Mouse (Mus musculus) heart, embryonic 13.5 days (tissue): Measurements from ENCODE around the gene Adcy7. TPM values are rescaled to one million over a fixed set of nuclear protein-coding genes. Genes with fewer than 3 reads are reported as not detected.

Experiments
- ATAC-seq: fragments of 200-750 bp; cut with Nextera tagmentation; 2 replicates; pipeline ENCODE4 v1.8.0; 2017; ENCODE audit warnings: moderate TSS enrichment; ENCODE audit not compliant: insufficient number of reproducible peaks, low FRiP score, low TSS enrichment; ENCODE audit errors: extremely low read depth
- H3K27ac ChIP-seq: fragments of 300-500 bp; sonication (generic); replicated peaks from 2 replicates; pipeline ENCODE4 v1.5.1; 2015; ENCODE audit warnings: moderate library complexity, mild to moderate bottlenecking, inconsistent platforms
- H3K27me3 ChIP-seq: fragments of 300-500 bp; sonication (generic); replicated peaks from 2 replicates; pipeline ENCODE4 v1.6.1; 2015; ENCODE audit warnings: mild to moderate bottlenecking, inconsistent platforms
- H3K36me3 ChIP-seq: fragments of 300-500 bp; sonication (generic); 2 replicates; pipeline ENCODE4 v1.6.1; 2015; ENCODE audit warnings: mild to moderate bottlenecking, inconsistent platforms
- H3K4me1 ChIP-seq: fragments of 300-500 bp; sonication (generic); 2 replicates; pipeline ENCODE4 v1.6.1; 2015; ENCODE audit warnings: inconsistent platforms
- H3K4me2 ChIP-seq: fragments of 300-500 bp; sonication (generic); 2 replicates; pipeline ENCODE4 v1.6.1; 2015; ENCODE audit warnings: inconsistent platforms, mild to moderate bottlenecking, moderate library complexity
- H3K4me3 ChIP-seq: fragments of 300-500 bp; sonication (generic); 2 replicates; pipeline ENCODE4 v1.5.1; 2015; ENCODE audit warnings: moderate library complexity, mild to moderate bottlenecking, inconsistent platforms
- H3K9ac ChIP-seq: fragments of 300-500 bp; sonication (generic); 2 replicates; pipeline ENCODE4 v1.6.1; 2015; ENCODE audit warnings: inconsistent platforms, mild to moderate bottlenecking, moderate library complexity
- H3K9me3 ChIP-seq: fragments of 300-500 bp; sonication (generic); 2 replicates; pipeline ENCODE4 v1.6.1; 2016; ENCODE audit warnings: inconsistent platforms
- WGBS: fragments of 180-500 bp; shearing (Covaris S2); methylation state at CpG from one replicate; pipeline ENCODE4 v1.1.7; 2015; ENCODE audit warnings: mixed read lengths; 5-methylcytosine and 5-hydroxymethylcytosine counted together
- polyA plus RNA-seq: library from polyadenylated mRNA; unstranded; fragments of >200 nt; fragmentation: Nextera tagmentation; extraction: Ambion mirVana; gene quantifications from 2 replicates; pipeline ENCODE4 v1.2.1, GENCODE M21; 2015

The Adcy7 gene
- polyA plus RNA-seq, 1 experiment from 2014 or later, result 3.2 TPM

DNA sequence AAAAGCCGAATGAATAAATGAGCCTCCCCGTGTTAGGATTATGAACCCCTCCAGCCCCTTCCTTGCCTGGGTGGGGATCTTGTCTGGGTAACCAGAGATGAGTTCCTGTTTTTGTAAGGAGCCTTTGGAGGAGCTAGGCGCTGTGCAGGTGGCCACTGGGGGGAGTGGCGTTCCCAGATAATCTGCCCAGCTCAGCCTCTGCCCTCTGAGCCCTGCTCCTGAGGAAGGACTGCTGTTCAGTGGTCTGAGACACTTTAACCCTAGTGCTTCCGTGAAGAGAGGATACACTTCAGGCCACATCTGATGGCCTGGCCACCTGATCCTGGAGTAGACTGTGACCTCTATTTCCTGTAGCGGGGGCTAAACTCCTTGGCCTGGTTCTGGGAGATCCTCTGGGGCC is 97.0 kb downstream of the Adcy7 start:
- H3K4me1 ChIP-seq, result peaks cover 8% of the 10 kb centered on the region

DNA sequence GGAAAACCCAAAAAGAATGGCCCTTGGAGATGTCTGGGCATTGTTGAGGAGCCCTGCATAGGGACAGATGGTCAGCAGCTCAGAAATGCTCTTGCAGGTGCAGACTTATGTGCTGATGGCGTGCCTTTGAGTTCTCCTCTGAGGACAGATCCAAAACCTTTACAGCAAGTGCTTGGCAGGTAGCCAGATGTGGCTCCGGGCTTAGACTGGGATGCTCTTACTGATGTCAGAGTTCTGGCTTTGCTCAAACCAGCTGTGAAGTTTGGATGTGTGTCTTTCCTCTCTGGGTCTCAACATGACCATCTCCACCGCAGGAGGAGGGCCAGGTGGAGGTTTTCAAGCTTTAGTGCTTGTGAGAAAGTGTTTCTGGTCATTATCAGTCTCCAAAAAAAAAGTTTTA is 97.6 kb downstream of the Adcy7 start:
- no peak overlapping the region for H3K9ac ChIP-seq
- no peak for ATAC-seq
- no peak overlapping the region for H3K27ac ChIP-seq
- no peak overlapping the region for H3K4me2 ChIP-seq
- H3K4me3 ChIP-seq, result no peak overlapping the region
- peaks cover 7% of the 10 kb centered on the region; the same call in 1 of the 2 replicates for H3K27me3 ChIP-seq
- H3K36me3 ChIP-seq, result no peaks in the 10 kb centered on the region
- WGBS, result 15% methylated on average over 3 of the region's 3 CpGs
- no peaks in the 10 kb centered on the region for H3K9me3 ChIP-seq
- H3K4me1 ChIP-seq, result peaks cover 8% of the 10 kb centered on the region

More for the DNA sequence above, 97.0 kb downstream of the Adcy7 start:
- Histone ChIP-seq H3K27me3 (peaks cover 7% of the 10 kb centered on the region; the same call in 1 of the 2 replicates), H3K4me3 (no peak overlapping the region), H3K36me3 (no peaks in the 10 kb centered on the region), H3K27ac (no peak overlapping the region), H3K9ac (no peak overlapping the region), H3K9me3 (no peaks in the 10 kb centered on the region), H3K4me2 (no peak overlapping the region)
- ATAC-seq, result no peak
- WGBS, result 28% methylated on average over 6 of the region's 6 CpGs

DNA sequence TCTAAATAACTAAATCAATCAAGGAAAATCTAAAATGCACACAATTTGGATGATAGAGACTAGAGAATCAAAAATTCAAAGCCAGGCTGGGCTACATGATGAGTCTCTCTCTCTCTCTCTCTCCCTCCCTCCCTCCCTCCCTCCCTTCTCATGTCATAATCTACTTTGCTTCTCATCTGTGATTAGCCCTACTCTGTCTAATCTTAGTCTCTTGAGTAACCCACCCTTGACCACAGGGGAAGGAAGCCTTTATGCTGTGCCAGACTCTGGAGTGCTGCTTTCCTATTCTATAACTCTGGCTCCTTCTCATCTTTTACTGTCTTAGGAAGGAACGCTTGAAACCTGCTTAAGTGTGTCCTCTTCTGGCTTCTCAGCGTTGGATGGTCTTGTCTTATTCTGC is 99.3 kb downstream of the Adcy7 start:
- H3K9me3 ChIP-seq, result no peaks in the 10 kb centered on the region
- no peaks in the 10 kb centered on the region for H3K36me3 ChIP-seq
- WGBS, result 80% methylated on average over 2 of the region's 2 CpGs
- H3K27ac ChIP-seq, result no peak overlapping the region
- H3K27me3 ChIP-seq, result peaks cover 1% of the 10 kb centered on the region; the same call in 1 of the 2 replicates
- peaks cover 8% of the 10 kb centered on the region for H3K4me1 ChIP-seq
- no peak overlapping the region for H3K4me3 ChIP-seq
- H3K9ac ChIP-seq, result no peak overlapping the region
- ATAC-seq, result no peak
- no peak overlapping the region for H3K4me2 ChIP-seq

DNA sequence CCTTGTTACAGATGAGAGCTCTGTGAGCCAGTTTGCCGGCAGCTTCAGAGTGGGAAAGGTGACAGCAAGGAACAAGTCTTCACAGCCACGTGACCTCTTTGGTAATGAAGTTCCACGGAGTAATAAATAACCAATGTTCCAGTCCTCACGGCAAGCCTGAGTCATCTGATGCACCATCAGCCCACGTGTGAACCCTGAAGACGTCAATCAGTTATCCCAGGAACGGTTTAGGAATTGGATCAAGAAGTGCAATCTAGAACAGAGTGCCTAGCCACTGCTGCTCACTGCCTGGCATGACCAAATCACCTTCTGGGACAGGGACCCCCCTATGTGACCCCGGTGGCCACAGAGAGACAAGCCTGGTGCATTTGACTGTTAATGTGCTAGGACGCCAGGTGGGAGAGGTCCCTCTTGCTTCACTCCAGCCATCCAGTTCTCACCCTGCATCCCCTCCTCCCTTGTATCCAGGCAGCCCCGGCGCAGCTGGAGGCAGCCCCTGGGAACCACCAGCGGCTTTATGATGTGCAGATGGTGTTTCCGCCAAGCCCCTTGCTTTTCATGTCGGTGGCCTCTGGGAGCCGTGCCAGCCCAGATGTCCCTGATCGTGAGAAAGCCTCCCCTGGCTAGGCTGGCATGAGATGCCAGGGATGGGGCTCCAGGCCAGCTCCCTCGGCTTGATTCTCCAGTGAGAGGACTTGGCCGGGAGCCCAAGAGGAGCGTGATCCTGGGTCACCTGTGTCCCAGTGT is 104.8 kb downstream of the Adcy7 start:
- Histone ChIP-seq H3K27me3 (peaks cover 11% of the 10 kb centered on the region; the same call in 1 of the 2 replicates), H3K9ac (peak overlapping the region; percentile 2; the same call in 1 of the 2 replicates), H3K27ac (no peak overlapping the region), H3K4me3 (no peak overlapping the region), H3K4me1 (0 out of 2 replicates have a peak, but pooled peaks cover 7% of the 10 kb centered on the region), H3K4me2 (no peak overlapping the region), H3K9me3 (no peaks in the 10 kb centered on the region), H3K36me3 (no peaks in the 10 kb centered on the region)
- 50% methylated on average over 19 of the region's 19 CpGs for WGBS
- no peak for ATAC-seq

Other genes starting within 250 kb of the Adcy7 start
- 42.6 and 42.8 TPM in 2 replicates for gene Cnep1r1, start 153.6 kb upstream of the Adcy7 start, polyA plus RNA-seq
- 27.2 and 27.7 TPM in 2 replicates for gene Heatr3, start 134.5 kb upstream of the Adcy7 start, polyA plus RNA-seq
- gene Tent4b, start 73.2 kb upstream of the Adcy7 start, polyA plus RNA-seq, result 6.5 TPM in 2 replicates
- 67.1 and 68.2 TPM in 2 replicates for gene Brd7, start 89.8 kb downstream of the Adcy7 start, polyA plus RNA-seq
- 16.1 and 18.6 TPM in 2 replicates for gene Nkd1, start 249.0 kb downstream of the Adcy7 start, polyA plus RNA-seq